Mouse (Mus musculus): ENCODE measurements around the gene Shkbp1. TPM values are rescaled to one million over a fixed set of nuclear protein-coding genes. Genes with fewer than 3 reads are reported as not detected.

Gene Shkbp1
- 51.0 and 60.8 TPM in 2 replicates for polyA plus RNA-seq (2012; ENCODE audit: insufficient read depth, insufficient read length, missing spikeins)

DNA sequence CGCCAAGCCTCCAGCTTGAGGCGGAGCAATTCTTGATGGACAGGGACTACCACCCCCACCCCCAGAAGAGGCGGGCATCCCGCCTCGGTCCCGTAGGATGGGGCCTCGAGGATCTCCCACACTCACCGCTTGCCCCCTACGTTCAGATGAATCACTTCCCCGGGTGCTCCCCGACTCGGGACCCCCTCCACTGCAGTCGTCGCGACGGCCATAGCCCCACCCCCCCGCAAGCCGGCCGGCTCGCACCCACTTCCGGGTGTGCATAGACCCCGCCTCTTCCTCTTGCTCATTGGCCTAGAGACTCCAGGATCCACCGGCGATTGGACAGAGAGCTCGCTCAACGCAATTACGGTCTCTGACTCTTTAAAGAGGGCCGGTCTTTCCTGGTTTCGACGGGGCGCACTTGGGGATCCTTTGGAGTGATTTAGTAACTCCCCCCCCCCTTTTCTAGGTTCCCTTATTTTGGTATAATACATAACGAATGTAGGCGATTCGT is at the start of gene Shkbp1:
Gene Shkbp1, minus strand, starts transcription at position 275 of the 496 bp plus-strand sequence.
- Histone ChIP-seq H3K4me1 (ENCODE audit: control insufficient read depth, insufficient read depth, low read length) (peaks cover 26% of the 10 kb centered on the region), H3K4me3 (ENCODE audit: insufficient read depth, low read length) (peak within 1 kb of the TSS; percentile 70), H3K27ac (ENCODE audit: insufficient read depth, low read depth, low read length) (peak within 1 kb of the TSS; percentile 82)
- no peak for TF ChIP-seq POLR2A (IDR thresholded peaks at IDR 0.05; ENCODE audit: borderline replicate concordance, low read depth, low read length)
- no peak for TF ChIP-seq CTCF (IDR thresholded peaks at IDR 0.05; ENCODE audit: low read depth, low read length)

- no peak for TF ChIP-seq CTCF (IDR thresholded peaks at IDR 0.05; ENCODE audit: low read depth, low read length)
- TF ChIP-seq POLR2A (IDR thresholded peaks at IDR 0.05; ENCODE audit: borderline replicate concordance, low read depth, low read length) = no peak
- H3K4me1 ChIP-seq (ENCODE audit: control insufficient read depth, insufficient read depth, low read length) = no peaks in the 10 kb centered on the region
- no peak overlapping the region for H3K27ac ChIP-seq (ENCODE audit: insufficient read depth, low read depth, low read length)
- H3K4me3 ChIP-seq (ENCODE audit: insufficient read depth, low read length) = no peak overlapping the region
These were observed 48.6 kb upstream of the Shkbp1 start for GRCm38 (mm10) chr7:27404203-27404942.

- H3K27ac ChIP-seq (ENCODE audit: insufficient read depth, low read depth, low read length) = no peak overlapping the region
- TF ChIP-seq POLR2A (IDR thresholded peaks at IDR 0.05; ENCODE audit: borderline replicate concordance, low read depth, low read length) (no peak), CTCF (IDR thresholded peaks at IDR 0.05; ENCODE audit: low read depth, low read length) (peak; percentile 44)
- no peak overlapping the region for H3K4me3 ChIP-seq (ENCODE audit: insufficient read depth, low read length)
- H3K4me1 ChIP-seq (ENCODE audit: control insufficient read depth, insufficient read depth, low read length) = no peaks in the 10 kb centered on the region
These were observed 46.9 kb upstream of the Shkbp1 start for GRCm38 (mm10) chr7:27402675-27403074.

DNA sequence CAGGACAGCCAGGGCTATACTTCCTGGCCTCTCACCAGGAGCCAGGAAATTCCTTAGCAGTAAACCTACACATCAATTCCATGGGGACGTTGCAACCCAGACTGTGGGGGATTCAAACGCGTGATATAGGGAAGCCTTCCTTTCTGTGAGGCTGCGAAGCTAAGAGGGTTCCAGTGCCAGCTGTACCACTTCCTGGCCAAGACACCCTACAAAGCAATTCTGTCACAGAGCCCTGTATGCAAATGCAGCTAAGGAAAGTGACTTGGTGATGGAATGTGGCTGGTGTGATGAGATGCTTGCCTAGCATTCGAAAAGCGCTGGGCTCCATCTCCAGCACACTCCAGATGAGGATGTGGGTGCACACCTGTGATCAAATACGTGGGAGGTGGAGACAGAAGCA is 44.7 kb upstream of the Shkbp1 start:
- H3K27ac ChIP-seq (ENCODE audit: insufficient read depth, low read depth, low read length) = no peak overlapping the region
- no peak overlapping the region for H3K4me3 ChIP-seq (ENCODE audit: insufficient read depth, low read length)
- no peak for TF ChIP-seq POLR2A (IDR thresholded peaks at IDR 0.05; ENCODE audit: borderline replicate concordance, low read depth, low read length)
- TF ChIP-seq CTCF (IDR thresholded peaks at IDR 0.05; ENCODE audit: low read depth, low read length) = no peak
- H3K4me1 ChIP-seq (ENCODE audit: control insufficient read depth, insufficient read depth, low read length) = no peaks in the 10 kb centered on the region

- Histone ChIP-seq H3K27ac (ENCODE audit: insufficient read depth, low read depth, low read length) (no peak overlapping the region), H3K4me1 (ENCODE audit: control insufficient read depth, insufficient read depth, low read length) (no peaks in the 10 kb centered on the region), H3K4me3 (ENCODE audit: insufficient read depth, low read length) (no peak overlapping the region)
- TF ChIP-seq CTCF (IDR thresholded peaks at IDR 0.05; ENCODE audit: low read depth, low read length) (peak; percentile 68), POLR2A (IDR thresholded peaks at IDR 0.05; ENCODE audit: borderline replicate concordance, low read depth, low read length) (no peak)
These were observed 41.5 kb upstream of the Shkbp1 start for GRCm38 (mm10) chr7:27397048-27397949.

GRCm38 (mm10) chr7:27396184-27397047 is 40.6 kb upstream of the Shkbp1 start:
- Histone ChIP-seq H3K27ac (ENCODE audit: insufficient read depth, low read depth, low read length) (no peak overlapping the region), H3K4me1 (ENCODE audit: control insufficient read depth, insufficient read depth, low read length) (no peaks in the 10 kb centered on the region), H3K4me3 (ENCODE audit: insufficient read depth, low read length) (no peak overlapping the region)
- TF ChIP-seq POLR2A (IDR thresholded peaks at IDR 0.05; ENCODE audit: borderline replicate concordance, low read depth, low read length) = no peak
- TF ChIP-seq CTCF (IDR thresholded peaks at IDR 0.05; ENCODE audit: low read depth, low read length) = no peak

DNA sequence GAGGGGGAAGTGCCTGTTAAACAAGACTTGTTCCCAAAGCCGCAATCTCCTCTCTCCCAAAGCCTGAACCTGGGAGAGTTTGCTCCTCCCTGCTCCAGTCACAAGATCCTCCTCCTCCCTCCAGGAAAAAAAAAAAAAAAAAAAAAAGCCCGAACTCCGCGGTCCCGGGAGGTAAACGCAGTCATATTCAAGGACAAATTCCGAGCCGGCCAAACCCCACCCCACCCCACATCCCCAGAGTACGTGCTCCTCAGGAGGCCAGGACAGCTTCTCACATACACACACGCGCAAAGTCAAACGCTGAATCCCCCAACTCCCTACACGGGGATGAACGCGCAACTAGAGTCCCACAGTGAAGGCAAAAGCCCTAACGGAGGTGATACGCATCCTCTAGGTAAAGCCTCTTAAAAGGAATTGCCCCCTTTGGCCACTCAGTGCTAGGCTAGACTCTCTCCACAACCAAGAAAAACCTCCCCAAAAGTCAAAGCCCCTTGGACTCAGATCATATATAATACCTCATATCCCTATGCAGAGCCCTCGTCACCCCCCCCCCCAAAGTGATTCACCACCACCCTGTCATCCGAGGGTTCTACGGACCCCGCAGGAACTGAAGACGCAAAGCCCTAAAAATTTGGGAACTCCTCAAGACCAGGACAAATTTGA is 39.8 kb upstream of the Shkbp1 start:
- TF ChIP-seq POLR2A (IDR thresholded peaks at IDR 0.05; ENCODE audit: borderline replicate concordance, low read depth, low read length) (no peak), CTCF (IDR thresholded peaks at IDR 0.05; ENCODE audit: low read depth, low read length) (no peak)
- no peaks in the 10 kb centered on the region for H3K4me1 ChIP-seq (ENCODE audit: control insufficient read depth, insufficient read depth, low read length)
- H3K27ac ChIP-seq (ENCODE audit: insufficient read depth, low read depth, low read length) = no peak overlapping the region
- no peak overlapping the region for H3K4me3 ChIP-seq (ENCODE audit: insufficient read depth, low read length)

DNA sequence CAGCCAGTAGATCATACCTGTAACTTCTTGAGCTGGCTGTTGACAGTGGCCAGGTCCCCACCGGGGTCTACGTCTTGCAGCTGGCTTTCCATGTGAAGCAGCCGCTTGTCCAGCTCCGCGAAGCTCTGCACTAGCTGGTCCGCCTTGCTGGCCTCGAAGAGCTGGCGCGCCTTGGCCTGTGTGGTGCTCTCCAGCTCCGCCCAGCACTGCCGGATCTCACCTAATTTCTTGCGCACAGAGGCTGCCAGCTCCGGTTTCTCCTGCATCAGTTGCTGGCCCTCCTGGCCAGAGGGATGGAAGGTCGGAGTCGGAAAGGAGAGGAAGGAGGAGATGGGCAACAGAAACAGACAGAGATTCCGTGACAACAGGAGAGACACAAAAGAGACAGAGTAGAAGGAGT is 35.6 kb upstream of the Shkbp1 start:
- no peak overlapping the region for H3K27ac ChIP-seq (ENCODE audit: insufficient read depth, low read depth, low read length)
- TF ChIP-seq CTCF (IDR thresholded peaks at IDR 0.05; ENCODE audit: low read depth, low read length) (no peak), POLR2A (IDR thresholded peaks at IDR 0.05; ENCODE audit: borderline replicate concordance, low read depth, low read length) (no peak)
- H3K4me3 ChIP-seq (ENCODE audit: insufficient read depth, low read length) = no peak overlapping the region
- peaks cover 11% of the 10 kb centered on the region for H3K4me1 ChIP-seq (ENCODE audit: control insufficient read depth, insufficient read depth, low read length)

DNA sequence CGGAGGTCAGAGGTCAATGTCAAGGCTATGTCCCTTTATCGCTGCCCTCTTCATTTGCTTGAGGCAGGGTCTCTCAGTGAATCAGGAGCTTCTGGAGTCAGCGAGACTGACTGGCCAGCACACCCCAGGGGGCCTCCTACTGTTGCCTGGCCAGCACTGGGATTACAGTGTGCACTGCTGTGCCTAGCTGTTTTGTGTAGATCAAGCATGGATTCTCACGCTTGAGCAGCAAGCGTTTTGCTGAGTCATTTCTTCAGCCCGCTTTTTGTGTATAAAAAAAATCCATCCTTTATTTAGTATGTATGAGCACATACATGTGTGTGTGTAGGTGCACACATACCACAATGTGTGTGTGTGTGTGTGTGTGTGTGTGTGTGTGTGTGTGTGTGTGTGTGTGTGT is 33.4 kb upstream of the Shkbp1 start:
- TF ChIP-seq CTCF (IDR thresholded peaks at IDR 0.05; ENCODE audit: low read depth, low read length) (no peak), POLR2A (IDR thresholded peaks at IDR 0.05; ENCODE audit: borderline replicate concordance, low read depth, low read length) (no peak)
- peaks cover 11% of the 10 kb centered on the region for H3K4me1 ChIP-seq (ENCODE audit: control insufficient read depth, insufficient read depth, low read length)
- H3K27ac ChIP-seq (ENCODE audit: insufficient read depth, low read depth, low read length) = no peak overlapping the region
- H3K4me3 ChIP-seq (ENCODE audit: insufficient read depth, low read length) = no peak overlapping the region
